Mouse (Mus musculus) WW6 (cell line): ENCODE results near the gene Metap1d.

Experiments used
- DNase-seq: peaks from one replicate; pipeline ENCODE4 v3.0.0-alpha.2; 2013; ENCODE audit warnings: low read depth, low spot score

Metap1d gene

DNA sequence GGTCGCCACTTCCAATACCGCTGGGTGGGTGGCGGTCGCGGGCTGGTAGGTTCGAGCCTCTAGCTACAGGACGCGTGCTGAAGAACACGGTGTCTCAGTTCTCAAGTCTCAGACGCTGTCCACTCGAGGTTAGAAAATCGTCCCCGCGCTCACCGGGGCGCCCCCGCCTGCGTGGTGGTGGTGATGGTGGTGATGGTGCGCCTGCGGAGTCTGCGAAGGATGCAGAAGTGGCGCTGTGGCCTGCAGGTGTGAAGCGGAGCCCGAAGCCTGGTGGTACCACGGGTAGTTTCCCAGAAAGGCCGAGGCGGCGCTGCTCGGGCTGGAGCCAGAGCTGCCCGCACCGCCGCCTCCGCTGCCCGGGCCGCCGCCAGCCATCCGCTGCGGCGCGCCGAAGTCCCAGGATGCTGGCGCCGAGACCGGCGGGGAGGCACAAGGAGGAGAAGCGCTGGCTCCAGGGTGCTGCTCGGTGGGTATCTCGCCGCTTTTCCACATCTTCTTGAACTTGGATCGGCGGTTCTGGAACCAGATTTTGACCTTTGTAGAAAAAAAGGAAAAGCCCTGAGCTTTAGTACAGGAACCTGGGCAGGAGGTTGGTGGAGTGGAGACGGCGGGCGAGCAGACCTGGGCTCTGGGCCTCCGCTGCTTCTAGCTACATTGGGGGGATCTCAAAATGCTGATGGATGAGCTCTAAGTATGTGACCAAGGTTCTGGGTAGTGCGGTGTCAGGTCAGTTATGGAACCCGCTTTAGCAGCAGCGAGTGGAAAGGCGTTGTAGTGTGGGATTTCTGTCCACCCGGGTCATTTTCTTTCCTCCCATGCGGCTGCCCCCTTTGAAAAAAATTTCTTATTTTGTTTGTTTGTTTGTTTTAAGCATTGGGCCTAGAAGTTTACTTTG is 91.6 kb downstream of the Metap1d start:
- DNase-seq = no peak

DNA sequence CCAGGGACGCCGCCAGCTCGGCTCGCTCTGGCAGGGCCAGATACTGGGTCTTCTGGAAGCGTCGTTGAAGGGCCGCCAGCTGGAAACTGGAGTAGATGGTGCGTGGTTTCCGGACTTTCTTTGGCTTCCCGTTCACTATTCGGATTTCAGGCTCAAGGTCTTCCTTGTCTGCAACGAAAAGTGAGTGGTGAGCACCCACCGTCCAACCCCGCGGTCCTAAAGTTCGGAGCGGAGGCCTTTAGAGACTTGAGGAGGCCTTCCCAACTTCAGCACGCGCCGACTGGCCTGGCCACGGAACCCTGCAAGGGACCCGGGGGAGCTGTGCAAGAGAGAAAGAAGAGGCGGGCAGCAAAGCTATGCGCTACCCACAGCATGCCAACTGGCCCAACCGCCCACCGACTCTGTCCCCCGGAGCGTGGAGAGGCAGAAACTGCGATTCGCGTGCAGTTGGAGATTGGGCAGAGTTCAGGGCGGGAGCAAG is 92.4 kb downstream of the Metap1d start:
- no peak for DNase-seq

DNA sequence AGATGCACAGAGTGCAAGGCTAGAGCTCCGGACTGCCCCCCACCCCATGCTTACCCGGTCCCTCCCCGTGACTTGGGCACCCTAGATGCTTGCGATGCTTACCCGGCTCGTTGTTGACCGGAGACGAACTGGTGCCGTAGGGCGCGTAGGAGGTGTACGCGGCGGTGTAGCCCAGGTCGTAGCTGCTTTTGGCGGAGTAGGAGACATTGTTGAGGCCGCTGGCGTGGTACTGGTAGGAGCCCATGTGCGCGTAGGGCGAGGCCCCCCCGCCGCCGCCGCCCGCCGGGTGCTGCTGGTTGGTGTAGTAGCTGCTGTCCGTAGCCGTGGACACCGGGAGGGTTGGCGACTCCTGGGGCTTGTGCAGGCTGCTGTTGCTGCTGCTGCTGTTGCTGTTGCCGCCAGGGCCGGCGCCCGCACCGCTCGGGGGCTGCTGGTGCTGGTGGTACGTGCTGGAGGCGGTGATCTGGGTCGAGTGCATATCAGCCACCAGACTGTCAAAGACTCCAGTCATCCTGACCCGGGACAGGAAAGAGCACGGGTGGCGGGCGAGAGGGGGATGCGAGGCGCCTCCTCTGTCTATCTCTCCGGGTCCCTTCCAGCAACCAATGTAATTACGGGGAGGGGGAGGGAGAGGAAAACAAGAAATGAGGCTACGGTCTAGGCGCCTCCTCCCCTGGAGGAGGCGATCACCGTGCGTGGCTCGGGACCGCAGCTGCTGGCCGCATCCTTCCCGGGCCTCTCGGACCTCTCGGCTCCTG is 93.0 kb downstream of the Metap1d start:
- DNase-seq = no peak

DNA sequence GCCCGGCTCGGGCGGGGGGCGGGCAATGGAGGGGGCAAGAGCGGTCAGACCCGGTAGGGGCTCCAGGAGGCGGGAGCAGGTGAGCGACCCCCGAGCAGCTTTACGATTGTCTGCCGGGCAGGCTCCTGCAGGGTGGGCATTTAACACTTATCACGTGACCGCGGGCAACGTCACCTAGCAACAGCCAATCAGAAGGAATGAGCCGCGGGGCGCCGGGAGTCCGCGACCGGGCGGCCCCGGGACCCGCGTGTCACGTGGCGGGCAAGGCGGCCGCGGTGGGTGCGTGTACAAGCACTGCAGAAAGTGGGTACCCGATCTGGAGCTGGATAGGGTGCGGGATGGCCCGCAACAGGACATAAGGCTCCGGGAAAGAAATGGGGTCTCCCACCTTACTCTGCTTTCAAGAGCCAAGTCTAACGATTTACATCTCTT is 93.6 kb downstream of the Metap1d start, which contains the start of gene Dlx2:
Gene Dlx2, minus strand, starts transcription at position 115 of the 432 bp plus-strand sequence.
- no peak for DNase-seq

DNA sequence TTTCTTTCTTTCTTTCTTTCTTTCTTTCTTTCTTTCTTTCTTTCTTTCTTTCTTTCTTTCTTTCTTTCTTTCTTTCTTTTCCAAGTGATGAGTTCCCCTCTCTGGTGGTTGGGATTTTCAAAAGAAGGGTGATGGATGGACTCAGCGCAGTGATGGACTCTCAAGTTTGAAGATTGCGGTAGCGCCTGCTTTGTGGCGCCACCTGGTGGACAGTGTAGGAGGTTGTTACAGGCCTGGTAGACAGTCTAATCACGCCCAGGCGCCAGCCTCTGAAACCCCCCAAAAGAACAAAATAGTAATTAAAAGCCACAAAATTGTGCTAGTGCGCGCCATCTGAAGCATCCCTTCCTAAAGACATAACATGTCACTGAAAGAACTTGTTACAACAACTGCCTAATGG is 94.8 kb downstream of the Metap1d start:
- no peak for DNase-seq

DNA sequence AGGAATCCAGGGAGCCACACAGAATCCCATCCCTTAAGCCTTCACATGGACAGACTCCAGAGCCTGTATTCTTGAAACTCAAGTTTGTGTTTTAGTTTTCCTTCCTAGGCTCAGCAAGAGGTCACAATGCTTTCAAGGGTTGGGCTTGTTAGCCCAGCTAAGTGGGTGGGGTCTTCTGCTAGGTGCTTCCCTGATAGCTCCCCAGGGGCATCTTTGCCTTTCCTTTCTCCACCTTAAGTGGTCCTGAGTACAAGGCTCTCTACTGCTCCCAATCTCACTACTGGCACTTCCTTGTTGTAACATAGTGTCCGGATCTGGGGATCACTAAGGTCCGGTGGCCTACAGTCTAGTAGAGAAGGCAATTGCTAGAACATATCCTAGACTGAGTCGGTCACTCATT is 97.3 kb downstream of the Metap1d start:
- DNase-seq = no peak

DNA sequence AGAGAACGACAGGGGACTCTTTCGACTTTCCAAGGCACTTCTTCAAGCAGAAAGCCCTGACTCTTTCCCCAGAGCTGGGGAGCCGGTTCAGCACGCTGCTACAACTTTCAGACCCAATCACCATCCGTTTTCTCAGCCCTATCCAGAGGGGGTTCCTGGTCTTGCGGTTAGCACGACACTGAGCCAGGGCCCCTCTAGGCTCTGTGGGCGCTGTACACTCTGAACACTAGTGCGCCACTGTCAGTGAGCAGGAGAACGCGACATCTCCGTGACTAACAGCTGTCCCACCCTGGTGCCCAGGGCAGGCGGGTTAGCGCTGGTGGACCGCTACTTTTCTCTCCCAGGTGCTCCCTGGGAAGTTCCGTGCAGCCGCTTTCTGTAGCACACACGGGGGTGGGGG is 98.6 kb downstream of the Metap1d start:
- no peak for DNase-seq

DNA sequence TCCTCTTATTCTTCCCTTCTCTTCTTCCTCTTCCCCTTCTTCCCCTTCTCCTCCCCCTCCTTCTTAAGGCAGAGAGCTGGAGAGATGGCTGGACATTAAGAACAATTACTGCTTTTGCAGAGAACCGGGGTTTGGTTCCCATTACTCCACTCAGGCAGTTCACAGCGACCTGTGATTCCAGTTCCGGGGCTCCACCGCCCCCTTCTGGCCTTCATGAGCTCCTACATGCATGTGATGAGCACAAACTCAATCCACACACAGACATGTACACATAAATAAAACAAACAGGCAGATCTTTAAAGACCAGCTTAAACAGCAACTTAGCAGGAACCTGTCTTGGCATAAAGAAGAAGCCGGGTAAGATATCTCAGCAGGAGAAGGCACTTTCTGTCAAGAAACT is 103.0 kb downstream of the Metap1d start:
- DNase-seq = no peak

DNA sequence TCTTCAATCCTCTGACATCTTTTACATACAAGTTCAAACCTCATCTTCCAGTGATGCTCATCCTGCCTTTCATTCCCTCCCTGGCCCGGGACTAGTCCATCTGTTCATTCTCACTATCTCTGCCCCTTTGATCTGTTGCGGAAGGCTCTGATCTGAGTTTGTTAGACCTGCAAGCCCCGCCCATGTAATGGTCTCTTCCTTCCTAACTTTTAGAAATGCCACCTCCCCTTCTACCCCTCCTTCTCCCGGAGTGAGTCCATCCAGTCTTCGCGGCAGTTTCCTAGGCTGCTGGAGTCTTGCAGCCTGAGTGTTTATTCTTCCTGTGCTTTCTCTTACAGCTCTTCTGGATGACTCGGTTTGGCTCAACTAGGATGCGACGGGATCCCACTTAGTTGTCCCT is 113.4 kb downstream of the Metap1d start:
- no peak for DNase-seq

DNA sequence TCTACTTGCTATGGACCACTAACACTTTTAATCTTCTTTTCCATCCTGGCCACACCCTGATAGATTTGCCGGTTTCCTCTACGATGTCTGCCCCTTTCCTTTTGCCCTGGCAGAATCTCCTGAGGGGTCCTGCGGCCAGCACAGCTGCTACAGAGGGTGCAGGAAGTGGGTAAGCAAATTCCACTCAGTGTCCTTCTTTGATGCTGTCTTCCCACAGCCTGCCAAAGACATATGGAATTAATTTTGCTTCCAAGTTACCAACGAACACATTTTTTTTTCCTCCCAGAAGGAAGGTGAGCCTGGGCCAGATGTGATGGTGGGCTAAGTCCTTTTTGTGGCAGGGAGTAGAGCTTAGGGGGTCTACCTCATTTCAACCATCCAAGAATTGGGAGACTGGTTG is 120.7 kb downstream of the Metap1d start:
- no peak for DNase-seq
